Mouse (Mus musculus) frontal cortex, adult (tissue): Measurements from ENCODE around the gene R3hcc1l.

Experiments used
- ATAC-seq: cut with Nextera tagmentation; 2 replicates; pipeline ENCODE4 v1.9.2; 2017; ENCODE audit warnings: mild to moderate bottlenecking, moderate library complexity, mixed read lengths; ENCODE audit not compliant: low TSS enrichment

Gene R3hcc1l

DNA sequence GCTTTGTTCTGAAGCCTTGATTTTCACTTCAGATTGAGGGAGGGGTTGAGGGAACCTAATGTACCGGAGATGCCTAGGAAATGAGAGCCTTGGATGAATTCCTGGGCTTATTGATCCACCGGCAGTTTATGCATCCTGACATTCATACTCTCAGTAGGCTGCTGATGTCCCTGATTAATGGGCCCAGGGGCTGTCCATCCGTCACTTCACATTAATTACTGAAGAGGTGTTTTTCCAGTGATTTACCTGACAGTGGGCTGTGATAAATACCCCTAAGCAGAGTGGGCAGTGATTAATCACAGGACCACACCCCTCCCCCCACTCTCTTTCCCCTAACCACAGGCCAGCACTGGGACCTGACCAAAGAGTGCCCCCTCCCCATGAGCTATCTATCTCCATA lies 22.1 kb downstream of the R3hcc1l start:
- no peak for ATAC-seq

DNA sequence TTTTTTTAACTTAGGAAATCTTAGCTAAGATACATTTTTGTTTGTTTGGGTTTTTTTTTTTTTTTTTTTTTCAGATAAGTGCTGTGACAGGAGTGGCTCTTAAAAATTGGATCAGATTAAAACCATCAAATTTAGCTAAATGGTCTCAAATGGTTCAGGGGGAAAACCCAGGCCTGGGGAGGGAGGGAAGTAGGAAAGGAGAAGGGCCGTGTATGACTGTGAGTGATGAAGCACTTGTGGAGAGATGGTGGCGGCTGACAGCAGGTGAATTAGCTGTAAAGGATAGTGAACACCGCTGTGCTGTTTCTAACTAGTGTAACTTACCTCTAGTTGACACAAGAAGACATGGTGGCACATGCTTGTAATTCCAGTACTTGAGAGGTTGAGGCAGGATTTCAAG lies 40.1 kb downstream of the R3hcc1l start:
- no peak for ATAC-seq

DNA sequence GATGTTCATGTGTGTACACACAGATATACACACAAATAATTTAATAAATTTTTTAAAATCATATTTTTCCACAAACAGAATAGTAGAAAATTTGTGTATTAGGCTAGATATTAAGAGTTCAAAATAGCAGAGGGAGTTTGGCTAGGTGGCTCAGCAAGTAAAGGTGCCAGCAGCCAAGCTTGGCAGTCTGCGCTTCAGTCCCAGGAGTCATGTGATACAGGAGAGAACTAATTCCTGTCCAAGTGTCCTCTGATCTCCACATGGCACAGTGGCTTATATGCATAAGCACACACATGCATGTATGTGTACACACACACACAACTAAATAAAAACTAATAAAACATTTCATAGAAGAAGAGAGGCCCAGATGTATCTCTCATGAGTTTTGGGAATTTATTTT lies 43.4 kb downstream of the R3hcc1l start:
- ATAC-seq, result no peak

DNA sequence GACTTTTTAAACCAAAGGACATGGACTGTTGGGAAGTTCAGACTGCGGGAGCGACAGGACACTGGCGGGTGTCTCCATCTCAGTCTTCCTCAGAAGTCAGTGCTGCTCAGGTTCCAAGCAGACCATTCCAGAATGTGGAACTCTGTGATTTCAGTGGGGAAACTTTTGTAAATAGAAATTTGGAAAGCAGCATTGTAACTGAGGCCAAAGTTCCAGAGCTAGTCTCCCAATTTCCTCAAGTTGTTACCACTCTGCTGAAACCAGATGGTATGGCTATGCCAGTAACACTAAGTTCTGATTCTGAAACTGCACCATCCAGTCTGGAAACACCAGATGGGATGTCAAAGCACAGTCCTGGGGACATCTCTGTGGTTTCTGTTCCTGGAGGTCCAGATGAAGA lies 44.4 kb downstream of the R3hcc1l start:
- ATAC-seq, result no peak

DNA sequence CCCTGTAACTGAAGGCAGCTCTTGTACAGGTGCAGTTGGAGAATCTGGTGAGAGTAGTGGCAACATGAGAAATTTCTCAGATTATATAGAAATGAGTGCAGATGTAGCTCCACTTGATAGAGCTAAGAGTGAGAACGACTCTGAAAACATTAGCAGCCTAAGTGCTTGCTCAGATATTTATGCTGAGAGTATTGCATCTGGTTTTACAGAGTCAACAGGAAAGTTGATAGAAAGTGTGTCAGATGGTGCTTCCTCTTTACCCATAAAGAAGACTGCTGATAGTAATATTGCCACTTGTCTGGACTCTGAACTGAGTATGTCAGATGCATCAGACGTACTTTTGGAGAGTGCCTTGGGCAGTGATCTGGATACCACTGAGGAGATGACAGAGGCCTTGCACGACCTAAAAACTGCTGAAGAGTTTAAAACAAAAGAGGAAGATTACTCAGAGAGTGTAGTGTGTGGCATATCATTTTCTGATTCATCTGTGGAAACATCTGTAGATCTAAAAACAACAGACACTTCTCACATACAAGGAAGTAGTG lies 45.2 kb downstream of the R3hcc1l start:
- no peak for ATAC-seq

DNA sequence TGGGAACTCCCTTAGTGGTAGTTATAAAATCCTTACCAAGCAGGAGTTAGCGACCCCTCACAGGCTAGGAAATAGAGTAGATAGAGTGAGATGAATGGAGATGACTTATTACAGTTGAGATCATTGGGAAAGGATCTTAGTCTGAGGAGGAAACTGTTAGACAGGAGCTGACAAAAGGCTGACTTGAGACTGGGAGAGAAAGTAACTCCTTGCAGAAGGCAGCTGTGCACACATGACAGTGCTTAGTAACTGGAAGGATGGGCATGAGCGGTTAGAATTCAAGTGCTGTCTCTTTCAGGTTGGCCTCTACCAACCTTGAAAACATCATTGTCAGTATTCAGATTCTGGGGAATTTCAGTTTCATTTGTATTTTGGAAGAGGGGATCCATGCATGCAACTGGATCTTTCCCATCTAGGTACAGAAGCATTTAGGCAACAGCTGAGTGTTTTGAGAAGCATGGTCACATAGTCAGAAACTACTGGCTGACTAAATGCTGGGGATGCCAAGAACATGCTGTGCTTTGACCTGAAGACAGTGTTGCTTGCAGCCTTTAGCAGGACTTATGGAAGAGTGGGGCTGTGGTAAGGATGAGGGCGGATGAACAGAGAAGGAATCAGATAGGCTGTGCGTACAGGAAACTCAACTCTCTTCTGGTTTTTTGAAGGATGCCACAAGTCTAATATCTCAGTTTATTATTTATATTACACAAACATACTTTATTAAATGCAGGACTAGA lies 47.9 kb downstream of the R3hcc1l start:
- no peak for ATAC-seq

DNA sequence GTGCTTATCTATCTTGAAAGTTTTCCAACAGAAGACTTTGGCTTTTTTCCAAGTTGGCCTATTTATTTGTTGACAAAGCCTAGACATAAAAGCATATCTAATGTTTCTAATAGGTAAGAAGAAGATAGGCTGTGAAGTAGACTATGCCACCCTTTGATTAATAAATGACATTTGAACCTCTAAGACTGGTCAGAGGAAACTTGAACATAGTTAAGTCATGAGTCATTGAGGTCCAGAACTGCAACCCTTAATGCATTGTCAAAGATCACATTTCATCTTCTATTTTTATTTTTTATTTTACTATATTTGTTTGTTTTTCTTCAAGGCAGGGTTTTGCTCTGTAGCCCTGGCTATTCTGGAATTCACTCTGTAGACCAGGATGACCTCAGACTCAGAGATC lies 48.5 kb downstream of the R3hcc1l start:
- no peak for ATAC-seq

DNA sequence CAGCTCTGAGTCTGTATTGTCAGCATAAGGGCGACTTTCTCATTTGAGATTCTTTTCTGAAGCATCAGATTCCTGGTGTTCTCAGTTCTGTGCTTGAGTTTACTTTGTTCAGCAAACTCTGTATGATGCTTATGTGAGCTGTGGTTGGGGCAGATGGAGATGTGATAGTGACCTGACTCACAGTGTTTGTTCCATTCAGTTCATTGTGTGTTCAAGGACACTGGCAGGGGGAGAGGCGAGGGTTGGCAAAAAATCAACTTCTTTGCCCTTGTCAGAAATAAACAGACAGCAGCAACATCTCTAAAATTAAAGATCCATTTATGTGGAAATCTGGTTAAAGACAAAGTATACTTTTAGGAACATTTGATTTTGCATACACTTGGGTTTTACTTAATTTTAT lies 50.5 kb downstream of the R3hcc1l start:
- no peak for ATAC-seq

DNA sequence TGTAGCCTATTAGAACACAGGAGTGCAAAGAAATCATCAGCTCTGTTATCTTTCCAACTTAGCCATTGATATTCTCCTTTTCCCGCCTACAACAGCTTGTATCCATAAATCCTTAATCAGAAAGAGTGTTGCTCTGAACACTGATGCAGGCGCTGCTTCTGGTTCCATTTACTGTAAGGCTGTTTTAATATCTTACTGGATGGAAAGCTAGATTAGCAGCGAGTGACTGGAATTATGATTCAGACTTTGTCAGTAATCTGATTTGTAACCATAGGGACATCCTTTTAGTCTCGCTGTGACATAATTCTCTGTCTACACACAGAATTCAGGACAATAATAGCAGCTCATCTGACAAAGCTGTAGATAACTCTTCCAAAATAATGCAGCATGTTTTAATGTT lies 52.7 kb downstream of the R3hcc1l start:
- ATAC-seq, result peak; percentile 20; the same call in 1 of the 2 replicates

DNA sequence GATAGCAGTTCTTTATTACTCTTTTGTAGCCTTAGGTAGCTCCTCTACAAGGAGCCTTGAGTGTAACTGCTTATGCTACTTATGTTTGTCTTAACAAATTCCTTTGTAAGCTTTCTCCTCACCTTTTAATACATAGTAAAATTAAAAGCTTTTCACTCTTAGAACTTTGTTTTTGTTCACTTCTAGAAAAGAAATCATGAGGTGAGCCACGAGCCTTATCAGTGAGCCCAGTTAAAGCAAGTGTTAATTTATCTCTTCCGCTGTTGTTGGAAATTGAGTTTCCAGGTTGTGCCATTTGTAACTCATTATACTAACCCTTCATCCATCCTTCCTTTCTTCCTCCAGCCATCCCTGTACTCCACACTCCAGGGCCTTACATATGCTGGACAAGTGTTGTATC lies 56.8 kb downstream of the R3hcc1l start:
- ATAC-seq, result no peak

DNA sequence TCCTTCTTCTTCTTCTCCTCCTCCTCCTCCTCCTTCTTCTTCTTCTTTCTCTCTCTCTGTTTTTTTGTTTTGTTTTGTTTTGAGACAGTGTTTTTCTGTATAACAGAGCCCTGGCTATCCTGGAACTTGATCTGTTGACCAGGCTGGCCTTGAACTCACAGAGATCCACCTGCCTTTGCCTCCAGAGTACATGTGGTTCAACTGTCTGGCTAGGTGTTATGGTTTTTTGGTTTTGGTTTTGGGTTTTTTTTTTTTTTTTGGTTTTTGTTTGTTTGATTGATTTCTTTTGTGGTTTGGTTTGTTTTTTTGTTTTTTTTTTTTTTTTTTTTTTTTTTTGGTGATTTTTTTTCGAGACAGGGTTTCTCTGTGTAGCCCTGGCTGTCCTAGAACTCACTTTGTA lies 58.3 kb downstream of the R3hcc1l start:
- ATAC-seq, result no peak

DNA sequence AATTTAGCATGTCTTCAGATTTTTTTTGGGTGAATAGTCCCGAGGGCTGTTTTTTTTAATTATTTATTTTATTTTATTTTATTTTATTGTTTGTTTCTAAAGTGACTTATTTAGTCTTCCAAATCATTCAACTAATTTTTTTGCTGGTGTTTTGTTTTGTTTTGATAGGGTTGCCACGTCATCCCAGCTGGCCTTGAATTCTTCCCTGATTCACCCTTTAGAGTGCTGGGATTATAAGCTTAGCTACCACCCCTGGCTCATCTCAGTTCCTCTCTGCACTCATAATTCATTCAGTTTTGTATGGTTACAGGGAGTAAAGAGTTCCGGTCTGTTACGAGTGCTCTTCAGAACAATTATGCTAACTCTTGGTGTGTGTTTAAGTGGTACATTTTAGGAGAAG lies 60.1 kb downstream of the R3hcc1l start:
- ATAC-seq, result no peak

DNA sequence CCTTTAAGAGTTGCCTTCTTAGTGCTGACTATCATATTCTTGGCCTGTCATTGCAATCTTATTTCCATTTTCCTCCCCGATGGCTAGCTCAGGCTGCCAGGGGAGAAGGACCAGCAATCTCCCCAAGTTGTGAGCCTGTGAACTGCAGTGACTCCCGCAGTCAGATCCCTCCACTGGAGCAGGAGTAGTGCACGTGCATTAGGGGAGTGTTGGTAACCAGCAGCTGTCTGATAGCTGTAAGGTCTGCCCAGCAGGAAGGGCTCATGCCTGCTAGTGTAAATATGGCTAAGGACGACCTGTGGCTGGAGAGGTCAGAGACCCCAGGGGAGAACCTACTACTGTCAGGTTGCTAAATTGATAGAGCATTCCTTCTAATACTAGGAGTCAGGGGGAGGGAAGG lies 62.1 kb downstream of the R3hcc1l start:
- no peak for ATAC-seq

DNA sequence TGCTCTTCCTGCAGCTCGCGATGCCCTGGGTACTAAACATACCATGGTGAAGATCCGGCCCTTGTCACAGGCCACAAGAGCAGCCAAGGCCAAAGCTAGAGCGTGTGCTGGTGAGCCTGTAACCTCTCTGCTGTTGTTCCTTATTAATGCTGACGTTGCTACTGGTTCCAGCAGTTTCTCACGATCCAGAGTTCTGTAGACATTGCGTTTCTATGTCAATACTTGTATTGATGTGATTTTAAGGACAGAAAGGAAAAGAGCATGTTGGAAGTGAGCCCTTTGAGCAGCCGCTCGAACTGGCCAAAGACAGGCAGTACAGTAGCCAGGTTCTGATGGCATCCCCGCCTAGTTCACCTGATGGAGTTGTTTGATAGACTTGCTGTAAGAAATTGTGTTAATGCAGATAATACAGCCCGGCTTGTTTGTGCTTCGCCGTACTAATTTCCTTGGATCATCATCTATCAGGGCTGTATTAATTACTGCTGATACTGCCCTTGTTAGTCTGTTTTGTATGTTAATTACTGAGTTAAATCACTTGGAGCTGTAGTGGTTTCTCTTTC lies 64.3 kb downstream of the R3hcc1l start:
- ATAC-seq, result no peak

DNA sequence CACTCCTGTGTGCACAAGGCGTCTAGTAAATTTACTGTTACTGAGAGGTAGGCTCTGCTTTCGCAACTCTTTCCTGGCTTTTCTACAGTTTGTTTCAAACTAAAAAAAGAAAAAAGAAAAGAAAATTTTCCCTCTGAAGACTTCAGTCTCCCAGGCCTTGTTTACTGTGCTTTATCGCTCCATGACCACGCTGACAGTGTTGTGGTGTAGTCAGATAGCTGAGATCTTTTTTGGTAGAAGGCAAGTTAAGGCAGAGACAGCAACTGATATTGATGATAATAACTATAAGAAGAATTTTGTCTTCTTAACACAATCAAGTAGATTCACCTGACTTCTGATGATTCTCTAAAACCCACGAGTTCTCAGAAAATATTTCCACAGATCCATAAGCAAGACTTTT lies 65.1 kb downstream of the R3hcc1l start:
- no peak for ATAC-seq

DNA sequence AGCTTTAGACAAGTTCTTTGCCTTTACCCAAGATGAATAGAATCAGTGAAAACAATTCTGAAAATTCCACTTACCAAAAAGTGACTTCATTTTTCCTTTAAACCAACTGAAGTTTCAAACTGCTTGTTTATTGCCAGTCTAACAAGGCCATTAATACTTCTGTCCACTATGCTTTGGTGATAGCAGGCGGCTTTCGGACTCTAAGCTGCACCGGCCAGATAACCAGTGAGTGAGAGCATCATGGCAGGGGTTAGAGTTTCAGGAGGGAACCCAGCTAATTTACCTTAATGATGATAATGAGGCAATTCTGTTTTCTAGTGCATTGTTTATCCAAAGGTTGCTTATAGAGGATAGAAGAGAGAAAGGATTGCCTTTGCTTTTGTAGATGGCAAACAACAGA lies 65.6 kb downstream of the R3hcc1l start:
- no peak for ATAC-seq

DNA sequence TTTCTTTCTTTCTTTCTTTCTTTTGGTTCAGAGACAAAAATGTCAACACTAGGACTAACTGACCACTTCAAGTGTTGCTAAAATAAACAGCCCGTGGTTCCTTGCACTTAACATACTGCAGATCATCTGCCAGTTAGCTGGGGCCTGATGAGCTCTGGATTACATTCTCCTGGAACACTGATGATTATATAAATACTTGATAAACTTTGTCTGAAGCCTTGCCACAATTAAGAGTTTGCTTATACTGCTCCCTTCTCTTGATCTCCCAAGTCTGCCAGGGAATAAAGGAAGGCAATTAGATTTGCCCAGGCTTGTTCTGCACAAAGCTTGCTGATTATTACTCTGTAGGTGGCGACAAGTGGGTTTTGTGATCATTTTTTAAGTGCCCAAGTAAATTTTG lies 69.1 kb downstream of the R3hcc1l start:
- no peak for ATAC-seq

DNA sequence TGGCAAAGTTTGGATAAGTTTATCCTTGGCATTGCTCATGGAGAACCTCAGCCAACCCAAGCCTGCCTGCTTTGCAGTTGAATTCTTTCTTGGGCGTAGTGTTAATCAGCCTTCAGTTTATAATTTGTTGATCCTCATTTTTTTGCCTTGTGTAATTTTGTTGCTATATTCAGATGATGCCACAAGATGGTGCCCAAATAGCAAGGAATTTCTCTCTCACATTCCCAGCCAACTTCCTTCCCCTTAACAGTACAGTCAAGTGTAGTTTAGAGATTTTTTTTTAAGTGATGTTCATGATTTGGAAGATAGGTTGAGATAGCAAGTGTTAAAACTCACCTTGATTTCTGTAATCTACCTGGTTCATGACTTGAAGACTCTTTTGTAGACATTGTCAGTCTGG lies 70.7 kb downstream of the R3hcc1l start:
- ATAC-seq, result no peak; the same call in 1 of the 2 replicates

DNA sequence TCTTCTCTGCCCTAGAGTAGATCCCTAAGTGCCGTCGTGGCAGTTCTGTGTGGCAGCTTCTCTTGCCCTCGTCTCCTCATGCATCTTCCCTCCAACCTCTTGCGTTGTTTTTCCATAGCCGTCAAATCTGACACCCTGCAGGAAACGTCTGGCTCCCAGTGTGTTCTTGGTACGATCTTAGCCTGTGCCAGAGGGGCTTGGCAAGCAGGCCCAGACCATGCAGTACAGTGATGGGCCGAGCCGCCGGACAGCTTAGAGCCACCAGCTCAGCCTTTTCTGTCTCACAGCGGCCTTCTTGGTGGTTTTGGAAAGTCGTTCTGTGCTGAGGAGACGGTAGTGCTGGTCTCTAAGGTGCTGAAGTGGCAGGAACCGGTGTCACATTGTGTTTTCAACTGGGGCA lies 73.0 kb downstream of the R3hcc1l start:
- ATAC-seq, result no peak

DNA sequence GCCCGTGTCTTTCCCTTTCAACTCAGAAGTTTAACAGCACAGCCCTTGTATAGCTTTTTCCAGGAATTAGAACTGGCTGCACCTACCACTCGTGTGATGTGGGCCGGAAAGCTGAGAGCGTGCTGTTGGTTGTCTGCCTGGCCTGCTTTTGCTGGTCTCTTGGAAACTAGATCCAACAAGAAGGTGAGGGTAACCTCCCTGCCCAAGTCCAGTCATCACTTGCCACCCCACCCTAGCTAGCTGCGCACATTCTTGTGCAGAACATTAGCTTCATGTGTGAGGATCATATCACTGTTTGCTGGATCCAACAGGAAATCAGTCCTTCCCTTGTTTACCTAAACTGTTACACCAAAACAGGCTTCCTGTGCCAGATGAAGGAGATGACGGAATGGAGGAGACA lies 74.9 kb downstream of the R3hcc1l start:
- ATAC-seq, result no peak

DNA sequence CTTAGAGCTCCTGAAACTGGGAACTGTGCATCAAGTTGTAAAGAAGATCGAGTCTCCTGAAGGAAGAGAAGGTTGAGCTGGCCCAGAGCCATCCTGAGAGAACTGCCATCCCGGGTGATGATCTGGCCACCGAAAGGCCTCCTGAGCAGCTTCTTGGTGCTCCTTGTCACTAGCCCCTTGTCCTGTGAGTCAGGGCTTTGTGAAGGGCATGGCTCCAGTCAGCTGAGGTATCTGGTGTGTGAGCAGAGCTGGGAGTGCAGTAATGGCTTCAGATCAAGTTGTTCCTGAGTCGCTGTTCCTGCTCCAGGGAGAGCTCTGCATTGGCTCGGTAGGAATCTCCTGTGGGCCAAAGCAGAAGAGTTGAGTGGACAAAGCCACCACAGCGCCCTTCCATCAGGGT lies 76.5 kb downstream of the R3hcc1l start:
- no peak for ATAC-seq

DNA sequence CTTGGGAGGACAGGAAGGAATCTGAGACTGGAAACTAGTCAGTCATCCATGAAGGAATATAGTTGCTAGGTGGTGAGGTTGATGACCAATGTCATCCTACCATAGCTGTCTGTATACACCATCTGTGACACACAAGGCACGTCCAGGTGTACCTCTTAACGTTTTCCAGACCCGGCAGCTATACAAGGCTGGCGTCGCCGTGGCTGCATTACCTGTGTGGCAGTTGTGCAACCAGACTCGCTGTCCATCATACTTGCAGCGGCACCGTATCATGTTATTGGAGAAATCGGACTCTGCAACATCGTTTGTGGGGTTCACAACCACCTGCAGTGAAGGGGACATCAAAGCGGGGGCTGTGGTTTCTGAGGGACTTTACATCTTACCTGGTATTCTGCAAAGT lies 78.7 kb downstream of the R3hcc1l start:
- no peak for ATAC-seq

DNA sequence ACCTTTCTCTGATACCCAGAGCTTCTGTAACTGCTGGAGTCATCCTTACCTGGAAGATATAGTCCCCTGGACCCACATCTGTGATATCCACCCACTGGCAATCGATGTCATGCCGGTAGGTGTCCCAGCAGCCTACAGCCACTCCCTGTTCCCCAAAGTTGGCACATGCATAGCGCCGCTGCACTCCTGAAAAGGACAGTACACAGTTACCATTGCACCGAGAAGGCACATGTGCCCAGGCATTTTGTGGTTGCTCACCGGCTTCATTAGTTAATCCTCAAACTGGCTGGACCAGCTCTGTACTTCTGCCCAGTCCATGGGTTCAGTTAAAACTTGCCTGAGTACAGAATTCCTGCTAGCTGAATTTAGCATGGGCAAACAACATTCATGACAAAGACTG lies 79.3 kb downstream of the R3hcc1l start:
- no peak for ATAC-seq

DNA sequence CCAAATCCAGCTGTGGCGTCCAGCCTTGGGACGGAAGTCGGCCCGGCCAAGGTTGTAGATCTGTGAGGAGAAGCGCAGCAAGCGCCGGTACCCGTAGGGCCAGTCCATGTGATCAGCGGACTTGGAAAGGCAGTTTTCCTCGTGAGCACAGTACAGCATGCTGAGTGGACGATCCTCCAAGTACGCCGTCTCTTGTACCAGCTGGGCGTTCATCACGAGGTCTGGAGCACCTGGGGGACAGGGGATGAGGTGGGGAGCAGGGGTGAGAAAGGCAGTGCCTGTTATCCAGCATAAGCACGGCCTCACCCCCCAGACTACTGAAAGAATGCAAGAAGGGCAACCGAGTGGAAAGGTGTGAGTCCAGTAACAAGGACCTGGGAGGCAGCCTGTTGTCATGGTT lies 81.3 kb downstream of the R3hcc1l start:
- no peak for ATAC-seq
